Mouse (Mus musculus) B cell, adult 67 days (primary cell): Measurements from ENCODE around the gene Cers5. TPM values are rescaled to one million over a fixed set of nuclear protein-coding genes. Genes with fewer than 3 reads are reported as not detected.

ENCODE experiments used
- total RNA-seq, 2 experiments: library from RNA; stranded (reverse); gene quantifications; 4 replicates each; pipeline ENCODE4 v1.2.4; 2023

Cers5 gene
- 10 to 100 TPM; 56.3 to 59.3 TPM for total RNA-seq

DNA sequence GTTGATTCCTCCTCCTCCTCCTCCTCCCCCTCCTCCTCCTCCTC lies at the start of gene Cers5:
Cers5 (minus strand) TSS at position 5 of the 44 bp plus-strand sequence.

DNA sequence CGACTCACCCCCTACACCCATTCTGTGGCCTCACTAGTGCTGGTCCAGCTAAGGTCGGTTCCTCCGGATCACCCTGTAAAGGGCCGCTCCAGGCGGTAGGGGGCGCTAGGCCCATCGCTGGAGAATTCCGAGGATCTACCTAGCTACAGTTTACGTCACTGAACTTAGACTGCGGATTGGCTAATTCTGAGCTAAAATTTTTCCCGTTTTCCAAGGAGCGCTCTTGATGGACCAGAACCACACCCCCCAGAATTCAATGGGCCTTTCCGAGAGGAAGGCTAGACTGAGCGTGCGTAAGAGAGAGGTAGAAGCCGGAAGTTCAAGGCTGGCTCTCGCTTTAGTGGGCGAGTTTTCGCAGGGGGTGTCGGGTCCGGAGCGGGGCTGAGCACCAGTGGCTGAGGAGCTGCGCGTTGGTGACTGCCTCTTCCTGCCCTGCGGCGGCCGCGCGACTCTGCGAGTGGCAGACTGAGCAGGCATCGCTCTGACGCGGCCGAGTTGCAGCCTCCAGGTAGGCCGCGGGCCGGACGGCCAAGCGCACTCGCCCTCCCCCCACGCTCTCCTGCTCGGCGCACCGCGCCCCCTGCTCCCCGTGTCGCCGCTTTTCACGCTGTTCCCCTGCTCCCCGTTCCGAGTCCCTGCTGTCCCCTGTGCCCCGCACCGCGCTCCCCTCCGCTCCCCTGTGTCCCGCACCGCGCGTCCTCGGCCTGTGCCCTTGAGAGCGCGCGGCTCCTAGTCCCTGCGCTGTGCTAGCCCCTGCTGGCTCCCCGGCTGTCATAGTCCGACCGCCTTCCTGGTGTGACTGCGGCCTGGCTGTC lies 47.1 kb downstream of the Cers5 start, which contains the start of gene Cox14:
Cox14 (plus strand) TSS at position 278 of the 815 bp plus-strand sequence.

DNA sequence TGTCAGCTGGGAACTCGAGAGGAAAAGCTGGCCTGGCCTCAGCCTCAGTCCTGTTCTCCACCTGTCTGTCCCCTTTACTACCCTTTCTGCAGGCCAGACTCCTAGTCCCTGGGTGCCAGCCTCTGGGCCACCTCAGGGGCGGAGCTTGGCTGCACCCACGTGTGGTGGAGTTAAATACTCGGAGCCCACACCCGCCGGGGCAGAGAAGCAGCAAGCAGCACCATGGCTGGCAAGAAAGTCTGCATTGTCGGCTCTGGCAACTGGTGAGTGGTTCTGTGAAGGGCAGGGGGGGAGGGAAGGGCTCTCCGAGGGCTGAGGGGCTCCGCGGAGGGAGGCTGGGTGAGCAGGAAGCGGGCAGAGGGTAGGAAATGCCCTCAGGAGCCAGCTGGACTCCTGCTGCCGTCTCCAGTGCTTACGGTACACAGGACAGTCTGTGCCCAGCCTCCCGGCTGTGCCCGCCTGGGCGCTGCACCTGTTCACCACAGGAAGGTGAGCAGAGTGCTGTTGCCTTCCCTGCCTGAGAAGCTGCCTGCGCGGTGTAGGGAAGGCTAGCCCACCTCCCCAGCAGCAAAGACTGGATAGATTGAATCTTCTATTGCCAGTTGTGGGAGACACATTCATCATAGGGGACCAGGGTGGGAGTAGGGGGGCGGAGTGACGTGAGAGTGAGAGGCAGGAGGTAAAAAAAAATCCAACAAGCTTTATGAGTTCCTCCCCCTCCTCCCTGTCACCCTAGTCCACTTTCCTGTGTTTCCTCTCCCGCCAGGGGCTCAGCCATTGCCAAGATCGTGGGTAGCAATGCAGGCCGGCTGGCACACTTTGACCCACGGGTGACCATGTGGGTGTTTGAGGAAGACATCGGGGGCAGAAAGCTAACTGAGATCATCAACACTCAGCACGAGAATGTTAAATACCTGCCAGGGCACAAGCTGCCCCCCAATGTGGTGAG lies 55.0 kb downstream of the Cers5 start, which contains the start of gene Gpd1:
Gpd1 (plus strand) TSS at position 130 of the 949 bp plus-strand sequence.

DNA sequence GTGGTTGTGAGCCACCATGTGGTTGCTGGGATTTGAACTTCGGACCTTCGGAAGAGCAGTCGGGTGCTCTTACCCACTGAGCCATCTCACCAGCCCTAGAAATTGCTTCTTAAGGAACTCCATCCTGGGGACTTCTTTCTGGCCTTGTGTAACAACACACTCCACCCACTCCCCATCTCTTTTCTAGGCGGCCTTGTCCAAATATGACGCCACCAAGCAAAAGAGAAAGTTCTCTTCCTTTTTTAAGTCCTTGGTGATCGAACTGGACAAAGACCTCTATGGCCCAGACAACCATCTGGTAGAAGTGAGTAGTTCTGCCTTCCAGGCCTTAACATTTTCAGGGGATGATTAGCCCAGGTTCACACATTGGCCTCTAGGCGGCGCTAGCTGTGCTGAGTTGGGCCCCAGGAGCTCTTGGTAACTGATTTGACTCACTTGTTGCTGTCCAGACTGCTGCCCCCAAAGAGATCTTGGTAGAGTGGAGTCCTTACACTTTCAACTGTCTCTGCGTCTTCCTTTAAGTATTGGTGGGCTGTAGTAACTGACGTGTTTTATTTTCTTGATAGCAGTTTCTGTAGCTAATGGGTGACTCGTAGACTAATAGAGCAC lies 67.1 kb downstream of the Cers5 start, which contains the start of gene Gm17349:
Gm17349 (minus strand) TSS at position 51 of the 609 bp plus-strand sequence.

DNA sequence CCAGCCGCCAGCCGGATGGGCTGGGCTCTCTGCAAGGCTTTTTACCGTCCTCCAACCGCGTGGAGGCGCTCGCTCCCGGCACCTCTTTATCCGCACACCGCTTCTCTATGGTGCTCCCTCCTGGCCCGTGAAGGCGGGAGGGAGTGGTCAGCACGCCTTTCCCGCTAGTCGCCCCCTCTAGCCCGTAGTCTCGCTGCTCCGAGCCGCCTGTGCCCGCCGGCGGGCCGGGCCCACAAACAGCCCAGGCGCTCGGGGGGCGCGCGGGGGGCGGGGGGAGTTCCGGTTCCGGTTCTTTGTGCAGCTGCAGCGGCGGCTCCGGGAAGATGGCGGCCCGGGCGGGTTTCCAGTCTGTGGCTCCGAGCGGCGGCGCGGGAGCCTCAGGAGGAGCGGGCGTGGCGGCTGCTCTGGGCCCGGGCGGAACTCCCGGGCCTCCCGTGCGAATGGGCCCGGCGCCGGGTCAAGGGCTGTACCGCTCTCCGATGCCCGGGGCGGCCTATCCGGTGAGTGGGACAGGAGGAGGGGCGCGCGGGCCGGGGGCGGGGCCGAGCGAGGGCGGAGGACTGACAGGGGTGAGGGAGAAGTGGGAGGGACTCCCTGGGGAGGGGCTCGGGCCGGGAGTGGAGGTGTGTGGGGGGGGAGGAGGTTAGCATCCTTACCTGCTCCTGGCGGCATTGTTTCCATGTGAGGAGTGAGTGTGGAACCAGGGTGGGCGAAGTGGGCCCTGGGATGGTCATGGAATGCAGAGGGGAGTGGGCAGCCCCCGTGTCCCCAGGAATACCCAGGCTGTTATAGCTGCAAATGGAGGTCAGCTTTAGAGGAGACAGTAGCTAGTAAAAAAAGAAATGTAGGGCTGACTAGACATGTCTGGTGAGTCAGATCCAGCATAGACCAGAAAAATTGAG lies 70.4 kb downstream of the Cers5 start, which contains the start of gene Smarcd1:
Smarcd1 (plus strand) TSS at position 131 of the 902 bp plus-strand sequence.

Other genes starting within 250 kb of the Cers5 start
- not detected for gene Faim2, start 244.7 kb downstream of the Cers5 start, total RNA-seq
- not detected for gene Aqp2, start 193.8 kb downstream of the Cers5 start, total RNA-seq
- gene Aqp5, start 182.1 kb downstream of the Cers5 start, total RNA-seq = not detected
- not detected for gene Aqp6, start 171.5 kb downstream of the Cers5 start, total RNA-seq
- gene Racgap1, start 121.2 kb downstream of the Cers5 start, total RNA-seq = 1 to 10 TPM; 4.6 to 6.1 TPM
- gene Asic1, start 102.5 kb downstream of the Cers5 start, total RNA-seq = not detected
- gene Smarcd1, start 70.8 kb downstream of the Cers5 start, total RNA-seq = 10 to 100 TPM; 60.5 to 72.8 TPM
- 1 to 10 TPM; 6.1 to 6.7 TPM for gene Gm17349, start 67.4 kb downstream of the Cers5 start, total RNA-seq
- gene Gpd1, start 55.4 kb downstream of the Cers5 start, total RNA-seq = under 1 TPM; 0.67 to 0.98 TPM
- gene Cox14, start 47.3 kb downstream of the Cers5 start, total RNA-seq = 10 to 100 TPM; 47.2 to 48.6 TPM
- gene Lima1, start 102.6 kb upstream of the Cers5 start, total RNA-seq = under 1 TPM; 0.47 to 0.78 TPM
- not detected for gene Fam186a, start 194.2 kb upstream of the Cers5 start, total RNA-seq
- 10 to 100 TPM; 79.7 to 87.1 TPM for gene Larp4, start 197.2 kb upstream of the Cers5 start, total RNA-seq